Mouse (Mus musculus): Measurements from ENCODE around the gene Lamtor5. TPM values are rescaled to one million over a fixed set of nuclear protein-coding genes. Genes with fewer than 3 reads are reported as not detected.
A peak's percentile ranks its signal among the peaks of the same experiment; 100 is the strongest.

The Lamtor5 gene
- total and polyA plus RNA-seq, 2 experiments = 48.9 to 52.1 TPM

GRCm38 (mm10) chr3:107257924-107258323 is 20.7 kb upstream of the Lamtor5 start:
- Histone ChIP-seq H3K36me3 (ENCODE audit: control insufficient read depth, insufficient read depth, low read length) (no peaks in the 10 kb centered on the region), H3K4me3 (ENCODE audit: insufficient read depth, low read depth, low read length) (no peak overlapping the region), H3K27ac (replicated peaks; ENCODE audit: insufficient read depth, low read depth, low read length) (no peak overlapping the region), H3K4me1 (ENCODE audit: control insufficient read depth, insufficient read depth, low read length) (no peaks in the 10 kb centered on the region), H3K79me2 (ENCODE audit: control insufficient read depth, insufficient read depth, low read length) (no peaks in the 10 kb centered on the region), H3K27me3 (ENCODE audit: control insufficient read depth, insufficient read depth, low read length) (no peaks in the 10 kb centered on the region), H3K9ac (ENCODE audit: low read depth, low read length) (no peak overlapping the region)
- TF ChIP-seq CTCF (IDR thresholded peaks at IDR 0.05; ENCODE audit: low read depth, low read length) = no peak
- DNase-seq (ENCODE audit: extremely low read depth, low read depth, low spot score) = no peak
- WGBS = 65% methylated on average over 5 of the region's 5 CpGs

GRCm38 (mm10) chr3:107260956-107261850 is 17.5 kb upstream of the Lamtor5 start:
- TF ChIP-seq POLR2A (IDR thresholded peaks at IDR 0.05; ENCODE audit: extremely low read depth, insufficient read depth, low read length) = no peak
- no peak for TF ChIP-seq CTCF (IDR thresholded peaks at IDR 0.05; ENCODE audit: low read depth, low read length)
- 62% methylated on average over 8 of the region's 8 CpGs for WGBS
- Histone ChIP-seq H3K4me3 (ENCODE audit: insufficient read depth, low read depth, low read length) (no peak overlapping the region), H3K27ac (replicated peaks; ENCODE audit: insufficient read depth, low read depth, low read length) (no peak overlapping the region), H3K4me1 (ENCODE audit: control insufficient read depth, insufficient read depth, low read length) (no peaks in the 10 kb centered on the region), H3K9ac (ENCODE audit: low read depth, low read length) (no peak overlapping the region), H3K27me3 (ENCODE audit: control insufficient read depth, insufficient read depth, low read length) (no peaks in the 10 kb centered on the region), H3K79me2 (ENCODE audit: control insufficient read depth, insufficient read depth, low read length) (no peaks in the 10 kb centered on the region), H3K36me3 (ENCODE audit: control insufficient read depth, insufficient read depth, low read length) (no peaks in the 10 kb centered on the region)
- DNase-seq (ENCODE audit: extremely low read depth, low read depth, low spot score) = no peak

GRCm38 (mm10) chr3:107261851-107262165 is 16.9 kb upstream of the Lamtor5 start:
- Histone ChIP-seq H3K27ac (replicated peaks; ENCODE audit: insufficient read depth, low read depth, low read length) (no peak overlapping the region), H3K36me3 (ENCODE audit: control insufficient read depth, insufficient read depth, low read length) (no peaks in the 10 kb centered on the region), H3K4me1 (ENCODE audit: control insufficient read depth, insufficient read depth, low read length) (no peaks in the 10 kb centered on the region), H3K9ac (ENCODE audit: low read depth, low read length) (no peak overlapping the region), H3K79me2 (ENCODE audit: control insufficient read depth, insufficient read depth, low read length) (no peaks in the 10 kb centered on the region), H3K27me3 (ENCODE audit: control insufficient read depth, insufficient read depth, low read length) (no peaks in the 10 kb centered on the region), H3K4me3 (ENCODE audit: insufficient read depth, low read depth, low read length) (no peak overlapping the region)
- TF ChIP-seq CTCF (IDR thresholded peaks at IDR 0.05; ENCODE audit: low read depth, low read length) = no peak
- no peak for TF ChIP-seq POLR2A (IDR thresholded peaks at IDR 0.05; ENCODE audit: extremely low read depth, insufficient read depth, low read length)
- no peak for DNase-seq (ENCODE audit: extremely low read depth, low read depth, low spot score)
- 38% methylated on average over 7 of the region's 7 CpGs for WGBS

- Histone ChIP-seq H3K4me1 (ENCODE audit: control insufficient read depth, insufficient read depth, low read length) (no peaks in the 10 kb centered on the region), H3K9ac (ENCODE audit: low read depth, low read length) (no peak overlapping the region), H3K27ac (replicated peaks; ENCODE audit: insufficient read depth, low read depth, low read length) (no peak overlapping the region), H3K4me3 (ENCODE audit: insufficient read depth, low read depth, low read length) (no peak overlapping the region), H3K79me2 (ENCODE audit: control insufficient read depth, insufficient read depth, low read length) (no peaks in the 10 kb centered on the region), H3K27me3 (ENCODE audit: control insufficient read depth, insufficient read depth, low read length) (no peaks in the 10 kb centered on the region), H3K36me3 (ENCODE audit: control insufficient read depth, insufficient read depth, low read length) (no peaks in the 10 kb centered on the region)
- DNase-seq (ENCODE audit: extremely low read depth, low read depth, low spot score) = no peak
- 82% methylated on average over 2 of the region's 2 CpGs for WGBS
- TF ChIP-seq CTCF (IDR thresholded peaks at IDR 0.05; ENCODE audit: low read depth, low read length) (no peak), POLR2A (IDR thresholded peaks at IDR 0.05; ENCODE audit: extremely low read depth, insufficient read depth, low read length) (no peak)
Observed at GRCm38 (mm10) chr3:107266814-107267345, 11.8 kb upstream of the Lamtor5 start.

- H3K27ac ChIP-seq (replicated peaks; ENCODE audit: insufficient read depth, low read depth, low read length) = no peak overlapping the region
- no peak overlapping the region for H3K4me3 ChIP-seq (ENCODE audit: insufficient read depth, low read depth, low read length)
- no peak overlapping the region for H3K9ac ChIP-seq (ENCODE audit: low read depth, low read length)
- H3K79me2 ChIP-seq (ENCODE audit: control insufficient read depth, insufficient read depth, low read length) = no peaks in the 10 kb centered on the region
- TF ChIP-seq CTCF (IDR thresholded peaks at IDR 0.05; ENCODE audit: low read depth, low read length) (no peak), POLR2A (IDR thresholded peaks at IDR 0.05; ENCODE audit: extremely low read depth, insufficient read depth, low read length) (no peak)
- 75% methylated on average over 3 of the region's 3 CpGs for WGBS
- H3K4me1 ChIP-seq (ENCODE audit: control insufficient read depth, insufficient read depth, low read length) = no peaks in the 10 kb centered on the region
- H3K27me3 ChIP-seq (ENCODE audit: control insufficient read depth, insufficient read depth, low read length) = no peaks in the 10 kb centered on the region
- no peak for DNase-seq (ENCODE audit: extremely low read depth, low read depth, low spot score)
- no peaks in the 10 kb centered on the region for H3K36me3 ChIP-seq (ENCODE audit: control insufficient read depth, insufficient read depth, low read length)
Observed at GRCm38 (mm10) chr3:107272433-107272832, 6.2 kb upstream of the Lamtor5 start.

GRCm38 (mm10) chr3:107273820-107274219 is 4.8 kb upstream of the Lamtor5 start:
- Histone ChIP-seq H3K4me1 (ENCODE audit: control insufficient read depth, insufficient read depth, low read length) (peaks cover 2% of the 10 kb centered on the region; the same call in 1 of the 2 replicates), H3K9ac (ENCODE audit: low read depth, low read length) (no peak overlapping the region), H3K27me3 (ENCODE audit: control insufficient read depth, insufficient read depth, low read length) (no peaks in the 10 kb centered on the region), H3K27ac (replicated peaks; ENCODE audit: insufficient read depth, low read depth, low read length) (no peak overlapping the region), H3K79me2 (ENCODE audit: control insufficient read depth, insufficient read depth, low read length) (no peaks in the 10 kb centered on the region), H3K4me3 (ENCODE audit: insufficient read depth, low read depth, low read length) (no peak overlapping the region), H3K36me3 (ENCODE audit: control insufficient read depth, insufficient read depth, low read length) (no peaks in the 10 kb centered on the region)
- TF ChIP-seq POLR2A (IDR thresholded peaks at IDR 0.05; ENCODE audit: extremely low read depth, insufficient read depth, low read length) (no peak), CTCF (IDR thresholded peaks at IDR 0.05; ENCODE audit: low read depth, low read length) (peak; percentile 78)
- peak; percentile 55 for DNase-seq (ENCODE audit: extremely low read depth, low read depth, low spot score)
- 13% methylated on average over 3 of the region's 3 CpGs for WGBS

All from liver, adult 2 months (tissue).